13 mouse cellular contexts compared by ENCODE assay signal in genomic region chr17:82901098-82901891, GRCm38 (mm10).
A peak's percentile ranks its signal among the peaks of the same experiment; 100 is the strongest.
DNase-seq lines count a peak whose midpoint lies in the region; ATAC-seq and TF ChIP-seq lines count a peak whose summit lies in the region.
"Had no signal": no experiment of that assay in that cellular context is flagged by ENCODE, and none has a peak within 500 bp of the region (broad histone marks: within the 10 kb centered on the region; RNA-seq: fewer than 3 reads in every experiment).

No protein-coding gene starts in this region.

- no peaks in the 10 kb centered on the region for H3K9me3 ChIP-seq in forebrain, embryonic 16.5 days (ENCODE audit: control insufficient read depth, low read length)
- no peaks in the 10 kb centered on the region for H3K9me3 ChIP-seq in forebrain, embryonic 11.5 days (ENCODE audit: control insufficient read depth, low read length)
- H3K9me3 ChIP-seq in kidney, embryonic 16.5 days (ENCODE audit: low read length) = no peaks in the 10 kb centered on the region
- H3K9me3 ChIP-seq in stomach, embryonic 14.5 days (ENCODE audit: control insufficient read depth, low read depth, low read length) = no peaks in the 10 kb centered on the region
- H3K9me3 ChIP-seq in stomach, postnatal 0 days (ENCODE audit: control insufficient read depth, low read length) = no peaks in the 10 kb centered on the region
- H3K9me3 ChIP-seq: midbrain, embryonic 15.5 days had no signal

- H3K4me1 ChIP-seq in forebrain, embryonic 16.5 days (replicated peaks; ENCODE audit: control insufficient read depth, insufficient read depth, low read length) = no peaks in the 10 kb centered on the region
- no peaks in the 10 kb centered on the region for H3K4me1 ChIP-seq in forebrain, embryonic 11.5 days (replicated peaks; ENCODE audit: control insufficient read depth, insufficient read depth, low read length)
- 0 out of 2 replicates have a peak, but pooled peaks cover 2% of the 10 kb centered on the region for H3K4me1 ChIP-seq in kidney, embryonic 16.5 days (ENCODE audit: insufficient read depth, low read length)
- H3K4me1 ChIP-seq in stomach, embryonic 14.5 days (ENCODE audit: control insufficient read depth, insufficient read depth, low read length) = no peaks in the 10 kb centered on the region
- no peaks in the 10 kb centered on the region for H3K4me1 ChIP-seq in stomach, postnatal 0 days (replicated peaks; ENCODE audit: control insufficient read depth, insufficient read depth)
- H3K4me1 ChIP-seq: midbrain, embryonic 15.5 days had no signal

- no peak for TF ChIP-seq EP300 in stomach, postnatal 0 days (optimal IDR thresholded peaks at IDR 0.05)

- no peak for TF ChIP-seq CTCF in stomach, postnatal 0 days (IDR thresholded peaks at IDR 0.05; ENCODE audit: low read depth)

- H3K27ac ChIP-seq in forebrain, embryonic 16.5 days (ENCODE audit: low read length) = no peak overlapping the region; the same call in 1 of the 2 replicates
- no peak overlapping the region for H3K27ac ChIP-seq in forebrain, embryonic 11.5 days (ENCODE audit: low read depth, low read length)
- H3K27ac ChIP-seq in kidney, embryonic 16.5 days (ENCODE audit: low read length) = no peak overlapping the region
- no peak overlapping the region for H3K27ac ChIP-seq in stomach, embryonic 14.5 days (ENCODE audit: low read length)
- H3K27ac ChIP-seq in stomach, postnatal 0 days (replicated peaks) = no peak overlapping the region
- H3K27ac ChIP-seq: midbrain, embryonic 15.5 days had no signal

- WGBS in forebrain, embryonic 16.5 days = 57% methylated on average over 9 of the region's 9 CpGs
- 77% methylated on average over 9 of the region's 9 CpGs for WGBS in forebrain, embryonic 11.5 days
- 48% methylated on average over 9 of the region's 9 CpGs for WGBS in kidney, embryonic 16.5 days
- WGBS in stomach, embryonic 14.5 days = 61% methylated on average over 9 of the region's 9 CpGs
- WGBS in stomach, postnatal 0 days = 49% methylated on average over 9 of the region's 9 CpGs

- no peak overlapping the region for H3K4me2 ChIP-seq in forebrain, embryonic 16.5 days (ENCODE audit: low read length)
- no peak overlapping the region for H3K4me2 ChIP-seq in forebrain, embryonic 11.5 days (ENCODE audit: low read depth, low read length, severe bottlenecking)
- no peak overlapping the region for H3K4me2 ChIP-seq in kidney, embryonic 16.5 days (replicated peaks; ENCODE audit: low read depth, low read length)
- no peak overlapping the region for H3K4me2 ChIP-seq in stomach, embryonic 14.5 days (replicated peaks; ENCODE audit: low read depth, low read length)
- no peak overlapping the region for H3K4me2 ChIP-seq in stomach, postnatal 0 days (replicated peaks; ENCODE audit: low read depth)
- H3K4me2 ChIP-seq: midbrain, embryonic 15.5 days had no signal

- no peak for DNase-seq in forebrain, embryonic 11.5 days (ENCODE audit: low spot score)
- no peak for DNase-seq in kidney, postnatal 25 days
- DNase-seq in stomach, postnatal 0 days (ENCODE audit: low spot score) = no peak
- DNase-seq in cerebellum, adult 18-20 months = no peak
- no peak for DNase-seq in thymus, postnatal 0 days (ENCODE audit: low spot score)
- DNase-seq: adrenal gland, postnatal 36 days; cerebellum, adult 2 months; gastrocnemius, postnatal 36 days; lung, adult 2 months had no signal

- H3K9ac ChIP-seq in forebrain, embryonic 16.5 days (replicated peaks; ENCODE audit: low read depth, low read length) = no peak overlapping the region
- no peak overlapping the region for H3K9ac ChIP-seq in forebrain, embryonic 11.5 days (ENCODE audit: low read length)
- H3K9ac ChIP-seq in kidney, embryonic 16.5 days (replicated peaks; ENCODE audit: low read length) = no peak overlapping the region
- H3K9ac ChIP-seq in stomach, embryonic 14.5 days (replicated peaks; ENCODE audit: low read depth, low read length) = no peak overlapping the region
- H3K9ac ChIP-seq in stomach, postnatal 0 days (ENCODE audit: low read length) = no peak overlapping the region
- H3K9ac ChIP-seq: midbrain, embryonic 15.5 days had no signal

- no peak overlapping the region for H3K4me3 ChIP-seq in forebrain, embryonic 16.5 days (replicated peaks; ENCODE audit: low read length)
- no peak overlapping the region for H3K4me3 ChIP-seq in forebrain, embryonic 11.5 days (ENCODE audit: low read depth, low read length)
- no peak overlapping the region for H3K4me3 ChIP-seq in kidney, embryonic 16.5 days (ENCODE audit: low read length)
- H3K4me3 ChIP-seq in stomach, embryonic 14.5 days (ENCODE audit: low read depth, low read length) = no peak overlapping the region
- no peak overlapping the region for H3K4me3 ChIP-seq in stomach, postnatal 0 days (ENCODE audit: low read depth, low read length)
- H3K4me3 ChIP-seq: midbrain, embryonic 15.5 days had no signal

- no peaks in the 10 kb centered on the region for H3K27me3 ChIP-seq in forebrain, embryonic 16.5 days (replicated peaks; ENCODE audit: control insufficient read depth, insufficient read depth, low read length)
- no peaks in the 10 kb centered on the region for H3K27me3 ChIP-seq in forebrain, embryonic 11.5 days (ENCODE audit: control insufficient read depth, insufficient read depth, low read length)
- no peaks in the 10 kb centered on the region for H3K27me3 ChIP-seq in kidney, embryonic 16.5 days (ENCODE audit: insufficient read depth, low read length)
- H3K27me3 ChIP-seq in stomach, embryonic 14.5 days (ENCODE audit: control insufficient read depth, insufficient read depth, low read length) = no peaks in the 10 kb centered on the region
- no peaks in the 10 kb centered on the region for H3K27me3 ChIP-seq in stomach, postnatal 0 days (ENCODE audit: control insufficient read depth, insufficient read depth, low read length)
- H3K27me3 ChIP-seq: midbrain, embryonic 15.5 days had no signal

- H3K36me3 ChIP-seq in forebrain, embryonic 16.5 days (ENCODE audit: control insufficient read depth, insufficient read depth) = no peaks in the 10 kb centered on the region
- no peaks in the 10 kb centered on the region for H3K36me3 ChIP-seq in forebrain, embryonic 11.5 days (ENCODE audit: control insufficient read depth, insufficient read depth, low read length)
- H3K36me3 ChIP-seq in kidney, embryonic 16.5 days (ENCODE audit: insufficient read depth, low read length) = no peaks in the 10 kb centered on the region
- no peaks in the 10 kb centered on the region for H3K36me3 ChIP-seq in stomach, embryonic 14.5 days (ENCODE audit: control insufficient read depth, insufficient read depth, low read length)
- no peaks in the 10 kb centered on the region for H3K36me3 ChIP-seq in stomach, postnatal 0 days (ENCODE audit: control insufficient read depth, insufficient read depth, low read length)
- H3K36me3 ChIP-seq: midbrain, embryonic 15.5 days had no signal

- ATAC-seq in forebrain, embryonic 16.5 days = 0 out of 2 replicates have a peak, but pooled peaks have one; percentile 49
- no peak for ATAC-seq in forebrain, embryonic 11.5 days (replicated peaks; ENCODE audit: low FRiP score)
- peak; percentile 54; the same call in 1 of the 2 replicates for ATAC-seq in kidney, embryonic 16.5 days (ENCODE audit: low FRiP score, low TSS enrichment)
- peak; percentile 10; the same call in 1 of the 2 replicates for ATAC-seq in stomach, embryonic 14.5 days (ENCODE audit: insufficient number of reproducible peaks, insufficient read depth, low FRiP score, low read depth)
- ATAC-seq in stomach, postnatal 0 days (ENCODE audit: low FRiP score, low TSS enrichment) = no peak
- ATAC-seq: midbrain, embryonic 15.5 days had no signal

Comparison
In these comparisons a context has a peak if more than half of its experiments do, and no peak if none do; other contexts are left out.
1. ATAC-seq: peak in forebrain, embryonic 16.5 days (single experiment), kidney, embryonic 16.5 days (single experiment) and stomach, embryonic 14.5 days (single experiment); none in forebrain, embryonic 11.5 days (single experiment) and stomach, postnatal 0 days (single experiment).